ENCODE assay signal across 13 mouse cellular contexts in the genomic region with DNA sequence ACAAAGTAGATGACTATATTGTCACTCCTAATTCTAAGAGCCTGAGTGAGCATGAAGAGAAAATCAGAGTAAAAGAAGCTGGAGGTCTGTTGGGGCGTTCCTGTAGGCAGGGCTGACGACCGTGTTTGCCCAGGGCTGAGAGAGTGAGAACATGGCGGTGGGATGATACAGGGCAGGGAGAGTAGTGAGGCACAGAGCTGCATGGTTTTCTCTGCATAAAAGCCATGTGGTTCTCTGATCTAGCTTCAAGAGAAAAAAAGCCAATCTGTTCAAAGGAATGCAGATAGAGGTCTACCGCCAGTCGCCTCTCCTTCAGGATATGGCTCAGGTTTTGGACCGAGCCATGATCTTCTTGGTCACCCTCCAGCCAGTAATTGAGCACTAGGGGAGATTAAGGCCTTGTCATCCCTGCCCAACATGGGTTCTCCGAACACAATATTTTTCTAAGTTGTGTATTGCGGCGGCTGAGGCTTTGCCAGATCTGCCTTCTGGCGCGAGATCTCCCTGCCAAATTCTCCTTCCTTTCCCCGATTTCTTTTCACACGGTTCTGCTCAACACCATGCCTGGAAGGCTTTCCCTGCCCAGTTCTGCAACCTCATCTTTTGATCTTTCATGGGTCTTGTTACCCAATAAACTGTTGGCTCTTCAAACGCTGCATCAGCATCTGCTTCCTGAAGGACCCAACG. TPM values are rescaled to one million over a fixed set of nuclear protein-coding genes. Genes with fewer than 3 reads are reported as not detected.
DNase-seq lines count a peak whose midpoint lies in the region; ATAC-seq and TF ChIP-seq lines count a peak whose summit lies in the region.
"Had no signal": no experiment of that assay in that cellular context is flagged by ENCODE, and none has a peak within 500 bp of the region (broad histone marks: within the 10 kb centered on the region; RNA-seq: fewer than 3 reads in every experiment).

No protein-coding gene starts in this region.

- WGBS in midbrain, embryonic 13.5 days: 88% methylated on average over 16 of the region's 16 CpGs
- WGBS in midbrain, embryonic 11.5 days: 93% methylated on average over 16 of the region's 16 CpGs
- WGBS in forebrain, postnatal 0 days: 68% methylated on average over 16 of the region's 16 CpGs
- WGBS in lung, postnatal 0 days: 87% methylated on average over 16 of the region's 16 CpGs

- no peak for DNase-seq in midbrain, embryonic 11.5 days (ENCODE audit: low spot score, missing footprints)
- DNase-seq in forebrain, postnatal 0 days: peak; percentile 82
- DNase-seq in left cerebral cortex, adult 18-20 months (ENCODE audit: low spot score in 2 of 2): peak; percentile 18 to 27
- peak; percentile 35 for DNase-seq in right cerebral cortex, postnatal 4 days
- no peak for DNase-seq in lung, postnatal 0 days (ENCODE audit: low spot score)
- no peak for DNase-seq in ovary, postnatal 10 days (ENCODE audit: low spot score)
- no peak for DNase-seq in spleen, adult 18-20 months
- DNase-seq: heart, postnatal 4 days; kidney, adult 9 months; thymus, postnatal 4 days had no signal

- no peaks in the 10 kb centered on the region for H3K27me3 ChIP-seq in midbrain, embryonic 13.5 days
- no peaks in the 10 kb centered on the region for H3K27me3 ChIP-seq in midbrain, embryonic 11.5 days (ENCODE audit: control insufficient read depth, insufficient read depth, low read length)
- no peaks in the 10 kb centered on the region for H3K27me3 ChIP-seq in forebrain, postnatal 0 days (ENCODE audit: insufficient read depth, low read length)
- H3K27me3 ChIP-seq in lung, postnatal 0 days (replicated peaks; ENCODE audit: insufficient read depth, low read length): no peaks in the 10 kb centered on the region
- H3K27me3 ChIP-seq: CH12.LX had no signal

- no peak for TF ChIP-seq CTCF in forebrain, postnatal 0 days (IDR thresholded peaks at IDR 0.05; ENCODE audit: low read depth)
- TF ChIP-seq CTCF in lung, postnatal 0 days (IDR thresholded peaks at IDR 0.05): no peak

- no peaks in the 10 kb centered on the region for H3K36me3 ChIP-seq in midbrain, embryonic 13.5 days
- no peaks in the 10 kb centered on the region for H3K36me3 ChIP-seq in midbrain, embryonic 11.5 days (ENCODE audit: control insufficient read depth, insufficient read depth, low read length)
- H3K36me3 ChIP-seq in forebrain, postnatal 0 days (ENCODE audit: insufficient read depth): no peaks in the 10 kb centered on the region
- H3K36me3 ChIP-seq in lung, postnatal 0 days (ENCODE audit: insufficient read depth, low read length): no peaks in the 10 kb centered on the region

- no peaks in the 10 kb centered on the region for H3K9me3 ChIP-seq in midbrain, embryonic 13.5 days
- no peaks in the 10 kb centered on the region for H3K9me3 ChIP-seq in midbrain, embryonic 11.5 days (ENCODE audit: control insufficient read depth, low read length)
- no peaks in the 10 kb centered on the region for H3K9me3 ChIP-seq in forebrain, postnatal 0 days (ENCODE audit: low read length)
- no peaks in the 10 kb centered on the region for H3K9me3 ChIP-seq in lung, postnatal 0 days (ENCODE audit: low read length)

- TF ChIP-seq EP300 in lung, postnatal 0 days (IDR thresholded peaks at IDR 0.05): no peak

- no peaks in the 10 kb centered on the region for H3K4me1 ChIP-seq in midbrain, embryonic 13.5 days (replicated peaks)
- H3K4me1 ChIP-seq in midbrain, embryonic 11.5 days (ENCODE audit: control insufficient read depth, insufficient read depth, low read length): no peaks in the 10 kb centered on the region
- no peaks in the 10 kb centered on the region for H3K4me1 ChIP-seq in forebrain, postnatal 0 days (ENCODE audit: insufficient read depth)
- H3K4me1 ChIP-seq in lung, postnatal 0 days (ENCODE audit: insufficient read depth, low read depth, low read length): no peaks in the 10 kb centered on the region

- no peak overlapping the region for H3K9ac ChIP-seq in midbrain, embryonic 13.5 days (replicated peaks)
- H3K9ac ChIP-seq in midbrain, embryonic 11.5 days (ENCODE audit: low read length): no peak overlapping the region
- no peak overlapping the region for H3K9ac ChIP-seq in forebrain, postnatal 0 days
- H3K9ac ChIP-seq in lung, postnatal 0 days (replicated peaks; ENCODE audit: low read depth): no peak overlapping the region

- no peak overlapping the region for H3K4me3 ChIP-seq in midbrain, embryonic 13.5 days (replicated peaks)
- H3K4me3 ChIP-seq in midbrain, embryonic 11.5 days (ENCODE audit: low read depth, low read length): no peak overlapping the region
- no peak overlapping the region for H3K4me3 ChIP-seq in forebrain, postnatal 0 days (ENCODE audit: low read depth, low read length)
- H3K4me3 ChIP-seq in lung, postnatal 0 days (ENCODE audit: low read depth, low read length): no peak overlapping the region

- no peak for ATAC-seq in midbrain, embryonic 13.5 days
- ATAC-seq in midbrain, embryonic 11.5 days (ENCODE audit: low FRiP score): no peak
- ATAC-seq in forebrain, postnatal 0 days: peak; percentile 89
- no peak for ATAC-seq in lung, postnatal 0 days

- no peak overlapping the region for H3K4me2 ChIP-seq in midbrain, embryonic 13.5 days (replicated peaks)
- no peak overlapping the region for H3K4me2 ChIP-seq in midbrain, embryonic 11.5 days
- H3K4me2 ChIP-seq in forebrain, postnatal 0 days (ENCODE audit: low read depth): no peak overlapping the region
- H3K4me2 ChIP-seq in lung, postnatal 0 days (replicated peaks; ENCODE audit: low read depth, low read length): no peak overlapping the region

- peak overlapping the region; percentile 39; the same call in 1 of the 2 replicates for H3K27ac ChIP-seq in midbrain, embryonic 13.5 days
- no peak overlapping the region for H3K27ac ChIP-seq in midbrain, embryonic 11.5 days (ENCODE audit: low read depth, low read length)
- H3K27ac ChIP-seq in forebrain, postnatal 0 days (ENCODE audit: low read depth, low read length): peak overlapping the region; percentile 29; the same call in 1 of the 2 replicates
- no peak overlapping the region for H3K27ac ChIP-seq in lung, postnatal 0 days (ENCODE audit: low read length)

RNA-seq across cellular contexts. Expression of a gene that starts 44.9 kb away (rescaled TPM):
- polyA plus RNA-seq in midbrain, embryonic 13.5 days (2015; fragmentation: Nextera tagmentation; extraction: Ambion mirVana): 50.8 and 53.7 TPM in 2 replicates
- 57.0 and 63.0 TPM in 2 replicates for polyA plus RNA-seq in midbrain, embryonic 11.5 days (2014; fragmentation: Nextera tagmentation; extraction: Ambion mirVana)
- total RNA-seq in forebrain, postnatal 0 days (2014; rRNA removed): 33.0 and 37.4 TPM in 2 replicates
- polyA plus RNA-seq in forebrain, postnatal 0 days (2015; fragmentation: Nextera tagmentation; extraction: Ambion mirVana): 41.9 and 45.8 TPM in 2 replicates
- 10 to 100 TPM; 12.6 to 15.8 TPM for total RNA-seq in left cerebral cortex, adult 18-20 months (2021)
- 48.3 and 53.0 TPM in 2 replicates for polyA plus RNA-seq in lung, postnatal 0 days (2015; fragmentation: Nextera tagmentation; extraction: Ambion mirVana)

RNA-seq across cellular contexts. Expression of a gene that starts 53.2 kb away (rescaled TPM):
- polyA plus RNA-seq in midbrain, embryonic 13.5 days (2015; fragmentation: Nextera tagmentation; extraction: Ambion mirVana): 132 and 143 TPM in 2 replicates
- polyA plus RNA-seq in midbrain, embryonic 11.5 days (2014; fragmentation: Nextera tagmentation; extraction: Ambion mirVana): 43.4 and 48.9 TPM in 2 replicates
- total RNA-seq in forebrain, postnatal 0 days (2014; rRNA removed): 19.1 and 30.9 TPM in 2 replicates
- 6.4 and 26.8 TPM in 2 replicates for polyA plus RNA-seq in forebrain, postnatal 0 days (2015; fragmentation: Nextera tagmentation; extraction: Ambion mirVana)
- under 1 TPM; 0.70 to 1.00 TPM for total RNA-seq in left cerebral cortex, adult 18-20 months (2021)
- polyA plus RNA-seq in lung, postnatal 0 days (2015; fragmentation: Nextera tagmentation; extraction: Ambion mirVana): 0.06 and 0.11 TPM in 2 replicates
- total RNA-seq: heart, postnatal 4 days had no signal
- polyA plus RNA-seq: small intestine, adult 2 months had no signal

Comparison
In these comparisons a context has a peak if more than half of its experiments do, and no peak if none do; other contexts are left out.
1. H3K27ac ChIP-seq: peak in midbrain, embryonic 13.5 days (single experiment) and forebrain, postnatal 0 days (single experiment); none in midbrain, embryonic 11.5 days (single experiment) and lung, postnatal 0 days (single experiment).
2. DNase-seq: peak in forebrain, postnatal 0 days (single experiment), left cerebral cortex, adult 18-20 months (2 of 2) and right cerebral cortex, postnatal 4 days (single experiment); none in midbrain, embryonic 11.5 days (single experiment), lung, postnatal 0 days (single experiment), ovary, postnatal 10 days (single experiment) and spleen, adult 18-20 months (0 of 2).